Mouse (Mus musculus) monocyte, adult 5-6 weeks (primary cell): ENCODE measurements around the gene Igf2bp2. TPM values are rescaled to one million over a fixed set of nuclear protein-coding genes. Genes with fewer than 3 reads are reported as not detected.

Experiments
- ATAC-seq: fragments of 153-309, 156-312 bp; replicated peaks from 2 replicates; pipeline ENCODE4 v1.8.0; 2017; ENCODE audit warnings: mild to moderate bottlenecking; ENCODE audit not compliant: low TSS enrichment, insufficient number of reproducible peaks, severe bottlenecking, poor library complexity, low FRiP score
- total RNA-seq: library from RNA; stranded (forward); fragments of 200-1000, 200-491, 200-594 nt; gene quantifications from 3 replicates; pipeline ENCODE4 v1.2.3, GENCODE M21; 2017

Igf2bp2 gene
- total RNA-seq, 1 experiment from 2014 or later: not detected

DNA sequence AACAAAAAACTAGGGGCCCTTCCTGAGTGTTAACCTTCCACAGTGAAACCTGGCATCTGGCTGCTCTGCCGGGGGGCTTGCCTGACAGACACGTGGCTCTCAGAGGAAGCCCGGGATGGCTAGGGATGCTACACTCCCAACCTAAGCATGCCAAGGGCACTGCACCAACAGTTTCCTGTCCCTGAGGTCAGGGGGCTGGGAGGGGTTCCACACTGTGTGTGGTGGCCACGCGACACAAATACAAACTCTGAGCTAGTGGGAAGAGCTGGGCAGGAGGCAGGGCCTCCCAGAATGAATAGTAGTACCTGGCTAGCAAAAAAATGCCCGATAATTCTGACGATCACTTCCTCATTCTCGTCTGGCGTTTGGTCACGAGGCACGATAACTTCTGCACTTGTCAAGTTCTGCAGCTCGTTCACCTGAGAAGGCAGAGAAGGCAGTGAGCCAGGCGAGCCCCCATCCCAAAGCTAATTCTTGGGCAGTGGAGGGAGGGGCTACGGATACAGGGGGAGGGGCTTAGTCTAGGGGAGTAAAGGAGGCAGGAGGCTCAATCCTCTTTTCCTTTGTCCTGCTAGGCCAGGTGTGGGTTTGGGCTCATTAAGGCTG is 101.4 kb downstream of the Igf2bp2 start:
- ATAC-seq: peak; percentile 32; the same call in 1 of the 2 replicates

DNA sequence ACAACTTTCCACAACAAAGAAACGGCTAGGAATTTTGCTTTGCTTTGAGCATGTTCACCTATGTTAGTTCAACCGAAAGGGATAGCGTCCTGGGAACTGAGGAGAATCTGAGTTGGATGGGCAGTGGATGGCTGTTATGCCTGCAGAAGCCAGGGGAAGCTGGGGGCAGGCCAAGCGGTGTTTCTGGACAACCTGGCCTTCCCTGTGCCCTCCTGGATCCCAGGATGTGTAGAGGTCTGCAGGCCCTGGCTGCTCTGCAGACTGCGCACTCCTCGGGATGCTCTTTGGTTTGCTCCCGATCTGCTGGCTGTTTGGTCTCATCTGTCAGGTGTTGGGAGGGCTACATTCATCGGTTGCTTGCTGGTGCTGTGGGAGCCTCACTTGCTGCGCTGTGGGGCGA is 102.7 kb downstream of the Igf2bp2 start:
- no peak for ATAC-seq

DNA sequence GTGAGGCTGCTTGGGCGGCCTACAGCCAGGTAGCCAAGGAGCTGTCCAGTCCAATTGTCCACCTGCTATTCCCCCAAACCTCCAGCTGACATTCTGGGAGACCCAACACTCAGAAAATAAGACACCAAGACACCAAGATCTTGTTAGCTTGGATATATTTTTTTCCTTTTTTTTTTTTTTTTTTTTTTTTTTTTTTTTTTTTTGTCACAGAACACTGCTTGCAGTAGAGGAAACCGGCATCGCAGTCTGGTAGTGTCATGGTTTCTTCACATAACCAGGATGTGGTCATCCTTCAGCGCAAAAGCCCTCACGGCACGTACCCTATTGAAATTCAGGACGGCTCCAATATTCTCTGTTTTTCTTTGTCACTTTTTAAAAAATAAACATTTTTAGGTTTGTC is 104.2 kb downstream of the Igf2bp2 start:
- ATAC-seq: no peak

DNA sequence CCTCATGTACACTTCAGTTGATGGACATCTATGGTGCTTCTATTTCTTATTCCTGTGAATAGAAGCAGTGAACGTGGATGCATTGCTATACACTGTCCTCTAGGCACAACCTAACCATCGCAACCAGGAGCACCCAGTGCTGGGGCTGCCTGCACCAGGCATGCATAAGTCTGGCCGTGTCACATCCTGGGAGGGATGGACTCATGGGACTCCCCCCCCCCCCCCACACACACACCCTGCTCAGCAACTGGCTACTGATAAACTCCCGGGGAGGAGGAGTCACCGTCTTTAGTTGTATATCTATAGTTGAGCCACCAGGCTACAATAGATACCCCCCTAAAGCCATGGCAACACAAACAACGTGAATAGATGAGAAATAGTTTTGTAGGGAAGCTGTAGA is 105.6 kb downstream of the Igf2bp2 start:
- no peak for ATAC-seq

DNA sequence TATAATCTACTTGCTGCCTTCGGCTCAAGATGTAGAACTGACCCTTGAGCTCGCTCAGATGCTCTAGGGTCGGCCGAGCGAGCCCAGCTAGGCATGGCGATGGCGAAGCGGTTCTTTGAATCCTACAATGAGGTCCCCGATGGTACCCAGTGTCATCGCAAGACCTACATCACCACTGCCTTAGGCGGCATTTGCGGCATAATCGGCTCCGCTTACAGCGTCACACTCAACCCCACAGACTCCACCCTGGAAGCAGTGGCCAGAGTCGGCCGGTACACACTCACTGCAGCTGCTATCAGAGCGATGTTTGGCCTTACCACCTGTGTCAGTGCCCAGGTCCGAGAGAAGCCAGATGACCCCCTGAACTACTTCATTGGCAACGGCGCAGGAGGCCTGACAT is 109.7 kb downstream of the Igf2bp2 start:
- ATAC-seq: no peak

DNA sequence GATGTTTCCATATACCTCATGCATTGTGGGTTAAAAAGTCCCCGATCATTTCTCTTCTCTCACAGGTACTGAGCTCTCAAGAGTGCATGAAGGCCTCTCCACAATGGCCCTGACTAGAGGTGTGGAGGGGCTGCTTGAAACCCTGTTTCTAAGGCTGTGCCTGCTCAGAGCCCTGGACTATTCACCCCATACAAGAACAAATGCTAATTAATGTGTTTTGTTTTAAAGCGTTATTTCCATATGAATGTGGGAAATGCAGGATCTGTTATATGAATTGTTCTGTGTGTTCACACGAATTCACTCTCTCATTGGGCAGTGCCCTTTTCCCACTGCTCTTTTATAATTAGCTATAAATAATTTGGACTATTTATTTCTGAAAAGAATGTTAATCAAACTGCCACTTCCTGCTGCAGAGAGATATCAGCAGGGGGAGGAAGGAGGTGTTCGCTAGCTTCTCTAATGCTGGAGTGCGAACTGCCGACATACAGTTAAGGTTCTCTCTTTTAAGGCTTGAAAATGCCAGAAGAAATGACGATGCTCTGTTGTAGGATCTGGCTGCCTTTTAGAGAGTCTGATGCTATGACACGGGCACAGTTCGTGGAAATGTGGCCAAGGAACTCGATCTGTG is 116.2 kb downstream of the Igf2bp2 start:
- ATAC-seq: no peak

DNA sequence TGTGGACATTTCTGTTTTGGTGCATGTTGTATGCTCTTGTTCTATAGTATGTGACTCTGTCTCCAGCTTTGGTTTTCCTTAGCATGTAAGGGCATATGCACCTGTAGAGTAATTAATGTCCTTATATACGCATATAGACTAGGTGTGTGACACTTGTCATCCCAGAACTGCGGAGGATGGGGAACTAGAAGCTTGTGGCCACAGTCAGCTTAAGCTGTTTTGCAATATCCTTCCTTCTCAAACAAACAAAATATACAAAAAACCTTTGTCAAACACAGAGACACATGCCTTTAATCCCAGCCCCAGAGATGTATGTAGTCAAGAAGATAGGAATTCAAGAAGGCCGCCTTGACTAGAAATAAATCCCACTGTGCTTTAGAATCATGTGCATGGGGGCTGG is 117.2 kb downstream of the Igf2bp2 start:
- no peak for ATAC-seq

DNA sequence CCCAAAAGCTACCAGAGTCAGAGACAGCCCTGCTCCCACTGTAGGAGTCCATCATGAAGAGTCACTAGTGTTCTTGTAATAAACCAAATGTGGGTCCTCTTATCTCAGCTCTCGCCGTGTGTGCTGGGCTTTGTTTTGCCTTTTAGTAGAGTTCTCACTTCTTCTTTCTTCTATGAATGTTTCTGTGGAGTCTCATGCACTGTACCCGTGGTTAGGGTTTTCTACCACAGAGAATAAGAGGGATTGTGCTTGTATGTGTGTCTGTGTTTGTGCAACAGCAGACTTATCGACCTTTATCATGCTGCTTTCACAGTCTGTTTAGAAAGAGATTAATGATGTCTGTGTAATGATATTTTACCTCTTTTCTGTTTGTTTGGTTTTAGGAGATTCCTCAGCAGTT is 119.3 kb downstream of the Igf2bp2 start:
- ATAC-seq: no peak

DNA sequence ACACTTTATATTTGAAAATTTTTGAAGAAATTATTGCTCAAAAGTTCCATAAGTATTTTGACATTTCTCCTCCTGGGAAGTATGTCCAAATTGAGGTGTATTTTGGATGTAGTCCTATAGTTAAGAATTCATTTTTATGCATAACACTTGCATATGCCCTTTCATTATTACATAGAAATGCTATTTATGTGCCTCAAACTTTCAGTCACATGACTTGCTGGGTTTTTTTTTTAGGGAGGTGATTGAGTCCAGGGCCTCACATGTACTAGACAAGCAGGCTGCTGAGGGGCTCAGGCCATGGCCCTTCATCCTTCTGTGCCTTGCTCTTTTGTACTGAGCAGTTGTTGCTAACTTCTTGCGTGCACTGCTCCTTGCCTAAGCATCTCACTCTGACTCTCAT is 123.1 kb downstream of the Igf2bp2 start:
- ATAC-seq: no peak

DNA sequence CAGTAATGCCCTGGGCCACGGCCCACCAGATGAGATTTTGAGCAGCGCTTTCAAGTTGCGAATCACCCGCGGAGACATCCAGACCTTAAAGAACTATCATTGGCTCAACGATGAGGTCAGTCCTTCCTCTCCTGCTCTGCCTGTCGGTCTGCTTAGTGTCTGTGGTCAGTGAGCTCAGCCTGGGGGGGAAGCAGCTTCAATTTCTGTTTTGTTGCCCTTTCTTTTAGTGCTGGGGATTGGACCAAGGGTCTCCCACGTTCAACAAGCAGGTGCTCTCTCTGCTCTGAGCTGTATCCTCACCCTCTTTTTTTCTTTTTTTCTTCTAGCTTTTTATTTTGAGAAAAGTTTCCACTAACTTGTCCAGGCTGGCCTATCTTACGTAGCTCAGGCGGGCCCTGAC is 124.5 kb downstream of the Igf2bp2 start:
- no peak for ATAC-seq

DNA sequence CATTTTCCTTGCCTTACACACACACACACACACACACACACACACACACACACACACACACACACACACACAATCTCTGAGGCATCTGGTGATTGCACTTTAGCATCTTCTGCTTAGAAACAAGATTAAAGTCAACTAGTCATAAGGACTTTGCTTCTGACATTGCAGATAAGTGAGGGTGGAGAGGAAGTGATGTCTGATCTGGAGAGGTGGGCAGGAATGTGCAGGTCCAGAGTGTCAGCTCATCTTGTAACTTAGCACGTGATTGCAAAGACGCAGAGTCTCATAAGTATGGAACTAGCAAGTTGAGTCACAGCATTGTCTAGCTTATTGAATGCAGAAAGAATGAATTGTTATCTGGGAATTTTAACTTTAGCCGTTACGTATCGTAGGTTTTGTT is 135.6 kb downstream of the Igf2bp2 start:
- ATAC-seq: no peak

DNA sequence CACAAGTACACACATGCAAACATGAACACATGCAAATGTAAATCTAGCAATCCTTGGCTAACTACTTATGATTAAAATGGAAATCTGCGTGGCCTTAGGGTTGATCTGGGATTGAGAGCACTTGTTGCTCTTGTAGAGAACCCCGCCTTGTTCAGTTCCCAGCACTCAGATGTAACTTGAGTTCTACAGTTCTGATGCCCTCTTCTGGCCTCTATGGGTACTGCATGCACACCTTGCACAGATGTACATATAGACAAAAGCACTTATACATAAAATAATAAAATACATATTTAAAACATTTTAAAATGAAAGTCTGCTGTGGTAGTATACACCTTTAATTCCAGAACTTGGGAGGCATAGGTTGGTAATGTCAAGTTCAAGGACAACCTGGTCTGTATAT is 141.0 kb downstream of the Igf2bp2 start:
- no peak for ATAC-seq

DNA sequence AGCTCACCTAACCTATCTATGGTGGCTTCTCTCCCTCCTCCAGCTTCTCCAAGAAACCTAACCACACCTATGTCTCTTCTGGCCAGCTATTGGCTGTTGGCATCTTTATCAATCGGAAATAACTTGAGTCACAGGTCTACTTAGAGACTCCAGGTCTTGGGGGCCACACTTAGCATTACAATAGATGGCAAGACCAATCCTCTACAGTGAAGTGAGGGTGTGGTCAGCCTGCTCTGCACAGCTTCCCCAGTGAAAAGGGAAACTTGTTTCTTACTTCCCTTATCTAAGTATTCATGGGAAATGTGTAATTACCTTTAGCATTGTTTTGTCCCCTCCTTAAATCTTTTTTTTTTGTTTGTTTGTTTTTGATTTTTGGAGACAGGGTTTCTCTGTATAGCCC is 147.5 kb downstream of the Igf2bp2 start:
- peak; percentile 82 for ATAC-seq

DNA sequence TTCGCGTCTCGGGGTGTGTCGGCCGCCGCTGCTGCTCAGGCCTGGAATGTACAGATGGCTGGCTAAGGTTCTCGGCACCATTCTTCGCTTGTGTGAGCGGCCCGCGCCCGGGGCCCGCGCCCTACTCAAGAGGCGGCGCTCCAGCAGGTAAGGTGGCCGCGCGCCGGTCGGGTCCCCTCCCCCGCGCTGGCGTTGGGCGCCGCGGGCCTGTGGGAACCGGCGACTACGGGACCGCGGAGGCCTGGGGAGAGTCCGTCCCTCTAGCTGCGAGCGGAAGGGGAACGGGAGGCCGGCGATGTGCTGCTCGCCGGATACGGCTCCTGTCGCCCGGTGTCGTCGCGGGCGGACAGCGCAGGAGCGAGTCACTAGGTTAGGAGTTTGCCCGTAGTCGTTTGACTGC is 153.5 kb downstream of the Igf2bp2 start:
- peak; percentile 15; the same call in 1 of the 2 replicates for ATAC-seq

DNA sequence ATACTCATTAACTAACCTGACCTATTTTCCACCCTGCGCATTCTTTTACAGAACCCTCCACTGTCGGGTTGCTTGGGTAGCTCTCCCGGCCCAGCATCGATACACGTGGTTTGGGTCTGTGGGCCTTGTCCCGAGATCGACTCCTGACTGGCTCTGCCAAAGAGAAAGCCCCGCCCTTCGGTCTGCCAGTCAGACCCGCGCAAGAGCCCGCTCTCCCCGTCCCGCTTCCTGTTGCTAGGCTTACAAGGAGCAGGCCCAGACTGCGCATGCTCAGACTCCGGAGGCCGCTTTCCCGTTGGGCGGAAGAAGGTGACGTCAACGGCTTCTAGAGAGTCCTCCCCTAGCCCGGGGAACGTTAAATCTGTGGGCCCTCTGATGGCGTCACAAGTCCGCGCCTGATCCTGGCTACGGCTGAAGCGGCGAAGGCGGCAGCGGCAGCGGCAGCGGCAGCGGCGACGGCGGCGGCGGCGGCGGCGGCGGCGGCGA is 154.0 kb downstream of the Igf2bp2 start, which contains the start of gene Senp2:
Gene Senp2, plus strand, starts transcription at position 386 of the 486 bp plus-strand sequence.
- ATAC-seq: peak; percentile 98

Other genes starting within 250 kb of the Igf2bp2 start
- gene Tmem41a, start 215.7 kb downstream of the Igf2bp2 start, total RNA-seq: 0.48 to 2.4 TPM in 2 of 3 replicates, not detected in the other
- not detected in 3 replicates for gene Liph, start 167.6 kb downstream of the Igf2bp2 start, total RNA-seq
- gene Senp2, start 153.8 kb downstream of the Igf2bp2 start, total RNA-seq: 39.0 to 70.2 TPM (median 46.8 TPM) in 3 replicates
- gene Tra2b, start 102.7 kb upstream of the Igf2bp2 start, total RNA-seq: 625 to 777 TPM (median 669 TPM) in 3 replicates